Comparison of ENCODE assay signal across 1 mouse cellular context in the genomic region with DNA sequence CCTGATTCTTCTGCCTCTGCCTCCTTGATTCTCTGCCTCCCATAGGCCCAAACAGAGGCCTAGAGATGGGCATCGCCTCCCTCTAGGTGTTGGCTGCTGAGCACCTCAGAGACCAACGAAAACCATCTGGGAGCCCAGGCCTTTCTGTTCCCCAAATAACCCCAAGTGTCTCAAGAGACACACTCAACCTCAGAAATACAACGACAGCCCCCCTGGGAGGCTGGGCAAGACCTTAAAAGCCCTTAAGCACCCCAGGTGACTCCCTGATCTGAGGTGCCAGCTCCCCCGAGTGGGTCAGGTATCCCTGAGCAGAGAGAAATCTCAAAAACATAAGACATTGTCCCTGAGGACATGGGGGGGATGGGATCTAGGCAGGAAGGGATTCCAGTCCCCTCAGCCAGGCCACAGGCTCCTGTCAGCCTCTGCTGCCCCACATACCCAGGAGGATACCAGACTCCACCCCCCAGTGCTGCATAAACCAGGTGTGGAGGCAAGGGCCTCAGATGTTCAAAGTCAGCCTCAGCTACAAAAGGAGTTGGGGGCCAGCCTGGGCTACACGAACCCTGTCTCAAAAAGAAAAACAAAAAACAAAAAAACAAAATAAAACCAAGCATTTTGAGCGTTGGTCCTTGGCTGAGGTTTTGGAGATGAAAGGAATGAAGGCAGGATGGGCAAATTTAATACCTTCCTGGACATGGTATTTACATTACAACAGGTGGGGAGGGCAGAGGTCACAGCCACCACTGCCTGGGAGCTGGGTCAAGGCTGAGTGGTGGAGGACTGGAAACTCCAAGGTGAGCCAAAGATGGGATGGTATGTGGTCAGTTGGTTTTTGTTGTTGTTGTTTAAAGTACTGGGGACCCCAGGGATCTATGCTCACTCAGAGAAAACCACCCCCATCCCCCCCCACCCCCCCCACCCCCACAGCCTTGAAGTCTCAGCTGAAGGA.
TF ChIP-seq lines count a peak whose summit lies in the region.

No protein-coding gene starts in this region.

TF ChIP-seq in CH12.LX, 34 proteins besides CTCF, POLR2A, EP300 and RAD21 (continued from another document):
- TF ChIP-seq TCF12 (IDR thresholded peaks at IDR 0.05; ENCODE audit: low read depth, low read length), result peak; percentile 72
- no peak for TF ChIP-seq USF2 (conservative IDR thresholded peaks at IDR 0.05; ENCODE audit: low read depth, low read length)
- TF ChIP-seq USF1 (IDR thresholded peaks at IDR 0.05; ENCODE audit: low read depth, low read length), result no peak
- TF ChIP-seq ETS1 (conservative IDR thresholded peaks at IDR 0.05; ENCODE audit: low read depth, low read length), result peak; percentile 56
- no peak for TF ChIP-seq GABPA (IDR thresholded peaks at IDR 0.05; ENCODE audit: insufficient replicate concordance, low read depth, low read length)
- no peak for TF ChIP-seq ZC3H11A (IDR thresholded peaks at IDR 0.05; ENCODE audit: low read depth, low read length)
- no peak for TF ChIP-seq ELF1 (IDR thresholded peaks at IDR 0.05; ENCODE audit: low read depth, low read length)
- no peak for TF ChIP-seq SMC3 (IDR thresholded peaks at IDR 0.05; ENCODE audit: low read depth, low read length)
- no peak for TF ChIP-seq CHD1 (IDR thresholded peaks at IDR 0.05; ENCODE audit: low read depth, low read length)
- peak; percentile 37; the same call in 1 of the 2 replicates for TF ChIP-seq IRF4 (IDR thresholded peaks at IDR 0.05; ENCODE audit: low read depth, low read length)
- TF ChIP-seq KAT2A (IDR thresholded peaks at IDR 0.05; ENCODE audit: insufficient replicate concordance, low read length), result 0 out of 2 replicates have a peak, but pooled peaks have one; percentile 62
- TF ChIP-seq JUN (IDR thresholded peaks at IDR 0.05; ENCODE audit: insufficient read depth, low read depth, low read length), result no peak
- peak; percentile 60 for TF ChIP-seq CHD2 (IDR thresholded peaks at IDR 0.05; ENCODE audit: low read length)
- peak; percentile 77 for TF ChIP-seq MEF2A (IDR thresholded peaks at IDR 0.05; ENCODE audit: borderline replicate concordance, low read depth, low read length)
- TF ChIP-seq MAFK (IDR thresholded peaks at IDR 0.05; ENCODE audit: insufficient replicate concordance, low read length), result peak; percentile 82
- no peak for TF ChIP-seq HCFC1 (IDR thresholded peaks at IDR 0.05; ENCODE audit: low read depth, low read length)
- no peak for TF ChIP-seq PAX5 (IDR thresholded peaks at IDR 0.05; ENCODE audit: low read length)
